Mouse (Mus musculus): ENCODE measurements at regions not wholly inside any gene's neighbourhood (a gene's known extent, or its start where the extent isn't known, plus 50 kb on each side); places are given as distances from the start of the nearest gene placed in this dataset.

- DNase-seq (ENCODE audit: low spot score), result no peak
Observed at GRCm38 (mm10) chr10:98838926-98839679, 75.1 kb upstream of the Atp2b1 start.

- DNase-seq (ENCODE audit: low spot score), result no peak
Observed at GRCm38 (mm10) chr10:98839963-98840362, 74.2 kb upstream of the Atp2b1 start.

GRCm38 (mm10) chr10:98840411-98840810 lies 73.8 kb upstream of the Atp2b1 start:
- DNase-seq (ENCODE audit: low spot score), result no peak

GRCm38 (mm10) chr10:98840957-98841831 lies 73.0 kb upstream of the Atp2b1 start:
- DNase-seq (ENCODE audit: low spot score), result no peak

- no peak for DNase-seq (ENCODE audit: low spot score)
Observed at GRCm38 (mm10) chr10:98841860-98842259, 72.3 kb upstream of the Atp2b1 start.

- DNase-seq (ENCODE audit: low spot score), result no peak
Observed at GRCm38 (mm10) chr10:98842721-98843120, 71.5 kb upstream of the Atp2b1 start.

GRCm38 (mm10) chr10:98849851-98850250 lies 64.4 kb upstream of the Atp2b1 start:
- no peak for DNase-seq (ENCODE audit: low spot score)

GRCm38 (mm10) chr10:98857395-98857794 lies 56.8 kb upstream of the Atp2b1 start:
- DNase-seq (ENCODE audit: low spot score), result no peak

- DNase-seq (ENCODE audit: low spot score), result no peak
Observed at GRCm38 (mm10) chr10:98861521-98861920, 52.7 kb upstream of the Atp2b1 start.

GRCm38 (mm10) chr10:98862712-98863111 lies 51.5 kb upstream of the Atp2b1 start:
- no peak for DNase-seq (ENCODE audit: low spot score)

GRCm38 (mm10) chr10:98864384-98864783 lies 49.8 kb upstream of the Atp2b1 start:
- DNase-seq (ENCODE audit: low spot score), result no peak

All from layer of hippocampus, adult 11-12 months (tissue).